Mouse (Mus musculus) erythroblast, embryonic 14.5 days (primary cell): Measurements from ENCODE around the gene AL732309.1. TPM values are rescaled to one million over a fixed set of nuclear protein-coding genes. Genes with fewer than 3 reads are reported as not detected.
A peak's percentile ranks its signal among the peaks of the same experiment; 100 is the strongest.

Source experiments
- H3K27me3 ChIP-seq: 2 replicates; pipeline ENCODE4 v1.6.1; 2012; ENCODE audit warnings: inconsistent platforms; ENCODE audit not compliant: control insufficient read depth
- H3K36me3 ChIP-seq: 2 replicates; pipeline ENCODE4 v1.6.1; 2012; ENCODE audit warnings: mild to moderate bottlenecking, inconsistent platforms; ENCODE audit not compliant: control insufficient read depth
- H3K4me1 ChIP-seq: 2 replicates; pipeline ENCODE4 v1.6.1; 2012; ENCODE audit warnings: inconsistent platforms; ENCODE audit not compliant: control insufficient read depth
- H3K4me3 ChIP-seq: replicated peaks from 2 replicates; pipeline ENCODE3; 2012; ENCODE audit warnings: moderate library complexity, mild to moderate bottlenecking, inconsistent platforms
- H3K9me3 ChIP-seq: 2 replicates; pipeline ENCODE4 v1.6.1; 2012; ENCODE audit warnings: low read length, inconsistent platforms, mixed read lengths; ENCODE audit not compliant: control insufficient read depth
- GATA1 ChIP-seq: IDR thresholded peaks from 2 replicates; pipeline ENCODE4 v1.6.1; 2012; ENCODE audit warnings: low read length, inconsistent platforms, mixed read lengths
- TAL1 ChIP-seq: IDR thresholded peaks from 3 replicates; pipeline ENCODE4 v1.6.1; 2012; ENCODE audit warnings: low read length, inconsistent platforms, mixed read lengths
- polyA plus RNA-seq: library from polyadenylated mRNA; stranded (reverse); fragments of >175 nt; gene quantifications from 2 replicates; pipeline ENCODE4 v1.2.3, GENCODE M21; 2012

Gene AL732309.1
- polyA plus RNA-seq, 1 experiment: 0.06 TPM

GRCm38 (mm10) chr2:25195211-25196156, 51.2 kb downstream of the AL732309.1 start:
- Histone ChIP-seq H3K4me1 (peaks cover 51% of the 10 kb centered on the region), H3K36me3 (peaks cover 26% of the 10 kb centered on the region)
- no peak for TF ChIP-seq TAL1
- TF ChIP-seq GATA1: no peak

More at GRCm38 (mm10) chr2:25195211-25196156, 51.2 kb downstream of the AL732309.1 start:
- Histone ChIP-seq H3K9me3 (no peaks in the 10 kb centered on the region), H3K27me3 (peaks cover 7% of the 10 kb centered on the region), H3K4me3 (peak overlapping the region; percentile 66)

Other genes with a start within 250 kb of the AL732309.1 start
- gene Nsmf, start 192.5 kb downstream of the AL732309.1 start, polyA plus RNA-seq: 0.51 and 0.67 TPM in 2 replicates
- gene Entpd8, start 166.6 kb downstream of the AL732309.1 start, polyA plus RNA-seq: 0.04 TPM in 1 of 2 replicates, not detected in the other
- 0.04 TPM in 1 of 2 replicates, not detected in the other for gene Noxa1, start 151.7 kb downstream of the AL732309.1 start, polyA plus RNA-seq
- gene Nrarp, start 66.1 kb downstream of the AL732309.1 start, polyA plus RNA-seq: 0.38 and 0.49 TPM in 2 replicates
- 0.02 and 0.03 TPM in 2 replicates for gene Tor4a, start 50.0 kb downstream of the AL732309.1 start, polyA plus RNA-seq
- 1.8 TPM in 2 replicates for gene Nelfb, start 35.4 kb downstream of the AL732309.1 start, polyA plus RNA-seq
- 0.03 TPM in 1 of 2 replicates, not detected in the other for gene Stpg3, start 32.2 kb downstream of the AL732309.1 start, polyA plus RNA-seq
- gene Fam166a, start 28.1 kb downstream of the AL732309.1 start, polyA plus RNA-seq: not detected in 2 replicates
- 134 and 136 TPM in 2 replicates for gene Tubb4b, start 22.2 kb downstream of the AL732309.1 start, polyA plus RNA-seq
- gene Slc34a3, start 12.5 kb downstream of the AL732309.1 start, polyA plus RNA-seq: not detected in 2 replicates
- not detected in 2 replicates for gene Rnf224, start 10.1 kb downstream of the AL732309.1 start, polyA plus RNA-seq
- 0.07 and 0.18 TPM in 2 replicates for gene Rnf208, start 4.6 kb downstream of the AL732309.1 start, polyA plus RNA-seq
- gene Cysrt1, start 4.4 kb downstream of the AL732309.1 start, polyA plus RNA-seq: not detected in 2 replicates
- gene Tmem203, start 8.6 kb upstream of the AL732309.1 start, polyA plus RNA-seq: 0.99 and 1.6 TPM in 2 replicates
- gene Tprn, start 15.8 kb upstream of the AL732309.1 start, polyA plus RNA-seq: 0.82 and 1.3 TPM in 2 replicates
- gene Ssna1, start 25.6 kb upstream of the AL732309.1 start, polyA plus RNA-seq: 22.8 and 24.1 TPM in 2 replicates
- 2.1 and 2.2 TPM in 2 replicates for gene Anapc2, start 25.6 kb upstream of the AL732309.1 start, polyA plus RNA-seq
- gene Tmem210, start 41.3 kb upstream of the AL732309.1 start, polyA plus RNA-seq: not detected in 2 replicates
- gene Lrrc26, start 43.1 kb upstream of the AL732309.1 start, polyA plus RNA-seq: not detected in 2 replicates
- gene Grin1, start 72.3 kb upstream of the AL732309.1 start, polyA plus RNA-seq: not detected in 2 replicates
- gene Man1b1, start 85.5 kb upstream of the AL732309.1 start, polyA plus RNA-seq: 0.86 and 1.3 TPM in 2 replicates
- gene Dpp7, start 109.5 kb upstream of the AL732309.1 start, polyA plus RNA-seq: 0.24 and 0.76 TPM in 2 replicates
- 0.04 and 0.17 TPM in 2 replicates for gene Uap1l1, start 118.8 kb upstream of the AL732309.1 start, polyA plus RNA-seq
- gene Sapcd2, start 125.5 kb upstream of the AL732309.1 start, polyA plus RNA-seq: 10.3 and 12.6 TPM in 2 replicates
- not detected in 2 replicates for gene Entpd2, start 149.0 kb upstream of the AL732309.1 start, polyA plus RNA-seq
- 0.19 TPM in 1 of 2 replicates, not detected in the other for gene Npdc1, start 152.5 kb upstream of the AL732309.1 start, polyA plus RNA-seq
- 0.06 TPM in 1 of 2 replicates, not detected in the other for gene Fut7, start 176.4 kb upstream of the AL732309.1 start, polyA plus RNA-seq
- gene Abca2, start 181.8 kb upstream of the AL732309.1 start, polyA plus RNA-seq: 0.09 and 0.11 TPM in 2 replicates
- gene Clic3, start 210.0 kb upstream of the AL732309.1 start, polyA plus RNA-seq: not detected in 2 replicates
- gene Paxx, start 214.2 kb upstream of the AL732309.1 start, polyA plus RNA-seq: 1.0 and 1.1 TPM in 2 replicates
- gene Ptgds, start 223.2 kb upstream of the AL732309.1 start, polyA plus RNA-seq: not detected in 2 replicates
- not detected in 2 replicates for gene Lcn12, start 247.0 kb upstream of the AL732309.1 start, polyA plus RNA-seq